Mouse (Mus musculus) myocyte (in vitro differentiated cells): ENCODE results near the gene Irf2.

Experiments used
- MAX ChIP-seq: IDR thresholded peaks from one replicate; pipeline ENCODE4 v1.6.1; 2011; ENCODE audit warnings: low read depth, mild to moderate bottlenecking, control low read depth
- MYOG ChIP-seq, 3 experiments: IDR thresholded peaks; one replicate each; pipeline ENCODE4 v1.6.1; 2011; ENCODE audit warnings: control low read depth in 2 of 3, low read depth in 2 of 3, mild to moderate bottlenecking in 2 of 3; ENCODE audit not compliant: insufficient read length in 2 of 3, control insufficient read depth in 1 of 3, insufficient read depth in 1 of 3
- POLR2A ChIP-seq: IDR thresholded peaks from one replicate; pipeline ENCODE4 v1.6.1; 2011; ENCODE audit warnings: low read depth, mild to moderate bottlenecking, control low read depth, moderate library complexity; ENCODE audit not compliant: insufficient read length
- POLR2AphosphoS2 ChIP-seq: IDR thresholded peaks from one replicate; pipeline ENCODE4 v1.6.1; 2011; ENCODE audit warnings: low read depth, control low read depth; ENCODE audit not compliant: insufficient read length
- TCF12 ChIP-seq: IDR thresholded peaks from one replicate; pipeline ENCODE4 v1.6.1; 2011; ENCODE audit warnings: mild to moderate bottlenecking, control low read depth; ENCODE audit not compliant: poor library complexity, insufficient read depth, severe bottlenecking
- USF1 ChIP-seq: IDR thresholded peaks from one replicate; pipeline ENCODE4 v1.6.1; 2011; ENCODE audit warnings: low read depth, mild to moderate bottlenecking, control low read depth, moderate library complexity

DNA sequence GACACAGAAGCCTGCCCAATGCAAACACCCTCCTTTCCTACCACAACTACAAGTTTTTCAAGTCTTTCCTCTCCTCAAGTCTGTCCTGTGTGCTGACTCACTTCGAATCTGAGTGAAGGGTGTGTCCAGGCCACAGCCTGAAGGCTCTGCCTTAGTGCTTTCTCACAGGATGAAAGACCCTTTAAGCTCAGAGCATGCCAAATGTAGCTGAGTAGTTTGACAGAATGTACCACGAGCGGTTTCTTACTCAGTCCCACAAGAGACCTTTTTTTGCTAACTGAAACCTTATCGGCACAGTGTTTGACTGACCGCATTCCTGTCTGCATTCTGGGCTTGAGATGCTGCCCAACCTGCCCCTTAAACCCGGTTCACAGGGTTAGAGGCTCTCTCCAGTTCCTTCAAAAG is 130.0 kb downstream of the Irf2 start:
- no peak for TF ChIP-seq USF1
- TF ChIP-seq POLR2A = no peak
- no peak for TF ChIP-seq TCF12
- no peak for TF ChIP-seq MAX
- TF ChIP-seq POLR2AphosphoS2 = no peak
- TF ChIP-seq MYOG (IDR thresholded peaks at IDR 0.05; ENCODE audit: control insufficient read depth in 1 of 3, insufficient read depth in 1 of 3, insufficient read length in 2 of 3, low read depth in 2 of 3) = no peak
